ENCODE assay signal across 16 mouse cellular contexts in the genomic region with DNA sequence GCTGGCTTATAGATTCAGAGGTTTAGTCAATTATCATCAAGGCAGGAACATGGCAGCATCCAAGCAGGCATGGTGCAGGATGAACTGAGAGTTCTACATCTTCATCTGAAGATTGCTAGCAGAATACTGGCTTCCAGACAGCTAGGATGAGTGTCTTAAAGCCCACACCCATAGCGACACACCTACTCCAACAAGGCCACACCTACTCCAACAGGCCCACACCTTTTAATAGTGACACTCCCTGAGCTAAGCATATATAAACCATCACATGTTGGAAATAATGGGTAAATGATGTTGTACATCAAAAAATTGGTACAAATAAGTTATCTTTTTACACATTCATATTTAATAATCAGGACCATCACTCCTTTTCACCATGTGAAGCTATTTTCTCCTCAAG.
"Had no signal": no experiment of that assay in that cellular context is flagged by ENCODE, and none has a peak within 500 bp of the region (broad histone marks: within the 10 kb centered on the region; RNA-seq: fewer than 3 reads in every experiment).

No protein-coding gene starts in this region.

- H3K4me1 ChIP-seq: neural tube, embryonic 13.5 days; neural tube, embryonic 15.5 days; stomach, embryonic 15.5 days had no signal

- H3K27me3 ChIP-seq: neural tube, embryonic 13.5 days; neural tube, embryonic 15.5 days; stomach, embryonic 15.5 days had no signal

- DNase-seq: retina, postnatal 1 day; right cerebral cortex, adult 18-20 months; right cerebral cortex, postnatal 14 days; right cerebral cortex, postnatal 25 days; right cerebral cortex, postnatal 4 days; spleen, adult 18-20 months; thymus, adult 18-20 months; thymus, adult 2 months; thymus, postnatal 14 days; thymus, postnatal 25 days; thymus, postnatal 36 days; thymus, postnatal 4 days had no signal

- H3K9ac ChIP-seq: neural tube, embryonic 13.5 days; neural tube, embryonic 15.5 days; stomach, embryonic 15.5 days had no signal

- H3K27ac ChIP-seq: neural tube, embryonic 13.5 days; neural tube, embryonic 15.5 days; stomach, embryonic 15.5 days; stomach, postnatal 0 days had no signal

- H3K4me2 ChIP-seq: neural tube, embryonic 13.5 days; neural tube, embryonic 15.5 days; stomach, embryonic 15.5 days had no signal

- H3K9me3 ChIP-seq: neural tube, embryonic 13.5 days; neural tube, embryonic 15.5 days; stomach, embryonic 15.5 days had no signal

- H3K36me3 ChIP-seq: neural tube, embryonic 13.5 days; neural tube, embryonic 15.5 days; stomach, embryonic 15.5 days had no signal

- H3K4me3 ChIP-seq: neural tube, embryonic 13.5 days; neural tube, embryonic 15.5 days; stomach, embryonic 15.5 days had no signal
